Mouse (Mus musculus) limb, embryonic 15.5 days (tissue): ENCODE measurements at regions not wholly inside any gene's neighbourhood (a gene's known extent, or its start where the extent isn't known, plus 50 kb on each side); places are given as distances from the start of the nearest gene placed in this dataset.
A peak's percentile ranks its signal among the peaks of the same experiment; 100 is the strongest.

ENCODE experiments used
- ATAC-seq: fragments of 200-750 bp; cut with Nextera tagmentation; 2 replicates; pipeline ENCODE4 v1.8.0; 2017; ENCODE audit warnings: low read depth, moderate TSS enrichment; ENCODE audit not compliant: insufficient number of reproducible peaks, low FRiP score, low TSS enrichment
- H3K27ac ChIP-seq: fragments of 300-500 bp; sonication (generic); 2 replicates; pipeline ENCODE4 v1.5.1; 2015; ENCODE audit warnings: moderate library complexity, mild to moderate bottlenecking, inconsistent platforms
- H3K27me3 ChIP-seq: fragments of 300-500 bp; sonication (generic); 2 replicates; pipeline ENCODE4 v1.6.1; 2015; ENCODE audit warnings: inconsistent platforms
- H3K36me3 ChIP-seq: fragments of 300-500 bp; sonication (generic); 2 replicates; pipeline ENCODE4 v1.6.1; 2015; ENCODE audit warnings: inconsistent platforms
- H3K4me1 ChIP-seq: fragments of 300-500 bp; sonication (generic); 2 replicates; pipeline ENCODE4 v1.6.1; 2015; ENCODE audit warnings: inconsistent platforms
- H3K4me2 ChIP-seq: fragments of 300-500 bp; sonication (generic); 2 replicates; pipeline ENCODE4 v1.6.1; 2015; ENCODE audit warnings: mild to moderate bottlenecking, inconsistent platforms
- H3K4me3 ChIP-seq: fragments of 300-500 bp; sonication (generic); 2 replicates; pipeline ENCODE4 v1.5.1; 2015; ENCODE audit warnings: mild to moderate bottlenecking, inconsistent platforms
- H3K9ac ChIP-seq: fragments of 300-500 bp; sonication (generic); 2 replicates; pipeline ENCODE4 v1.6.1; 2015; ENCODE audit warnings: inconsistent platforms
- H3K9me3 ChIP-seq: fragments of 300-500 bp; sonication (generic); 2 replicates; pipeline ENCODE4 v1.6.1; 2016; ENCODE audit warnings: inconsistent platforms
- WGBS: fragments of 180-500 bp; shearing (Covaris S2); methylation state at CpG from one replicate; pipeline ENCODE4 v1.1.7; 2015; 5-methylcytosine and 5-hydroxymethylcytosine counted together

DNA sequence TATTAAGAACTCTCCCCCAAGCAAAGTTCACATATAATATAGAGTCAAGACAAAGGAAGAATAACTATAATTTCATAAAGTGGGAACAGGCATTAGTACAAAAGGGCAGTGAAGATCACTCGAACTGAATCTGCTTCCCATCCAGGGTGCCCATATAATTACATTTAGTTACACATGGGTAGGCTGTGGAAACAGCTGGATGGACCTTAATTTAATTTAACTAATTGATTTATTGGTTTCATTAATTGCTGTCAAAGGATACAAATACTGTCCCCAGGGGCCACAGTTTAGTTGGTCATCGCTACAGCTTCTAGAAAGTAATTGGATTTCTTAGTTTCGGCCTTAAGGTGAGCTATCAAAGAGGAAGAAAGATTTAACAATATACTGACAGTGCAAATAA, 91.4 kb upstream of the Col1a2 start:
- ATAC-seq, result no peak
- no peaks in the 10 kb centered on the region for H3K9me3 ChIP-seq
- H3K4me2 ChIP-seq, result no peak overlapping the region
- H3K27ac ChIP-seq, result no peak overlapping the region
- H3K4me3 ChIP-seq, result no peak overlapping the region
- 68% methylated on average over 3 of the region's 3 CpGs for WGBS
- H3K36me3 ChIP-seq, result no peaks in the 10 kb centered on the region
- H3K4me1 ChIP-seq, result peaks cover 6% of the 10 kb centered on the region; the same call in 1 of the 2 replicates
- H3K27me3 ChIP-seq, result no peaks in the 10 kb centered on the region
- no peak overlapping the region for H3K9ac ChIP-seq

DNA sequence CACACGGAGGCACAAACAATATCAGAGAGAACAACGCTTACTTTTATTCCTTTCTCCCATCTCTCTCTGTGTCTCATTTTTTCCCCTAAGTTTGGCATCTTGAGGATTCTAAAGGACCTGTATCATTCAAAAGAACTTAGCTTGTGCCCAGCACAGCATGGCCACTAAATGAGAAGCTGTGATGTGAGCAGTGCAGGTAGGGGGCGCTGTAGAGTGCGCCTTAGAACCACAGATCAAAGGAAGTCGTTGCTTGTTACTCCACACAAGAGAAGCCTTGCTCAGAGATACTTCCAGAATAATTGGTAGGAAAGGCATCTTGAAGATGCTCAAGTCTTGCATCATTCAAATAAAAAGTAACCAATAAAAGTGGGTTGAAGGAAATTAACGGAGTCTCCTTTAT, 90.4 kb upstream of the Col1a2 start:
- peaks cover 15% of the 10 kb centered on the region for H3K4me1 ChIP-seq
- no peaks in the 10 kb centered on the region for H3K27me3 ChIP-seq
- H3K4me2 ChIP-seq, result no peak overlapping the region
- no peak overlapping the region for H3K9ac ChIP-seq
- no peak for ATAC-seq
- no peak overlapping the region for H3K4me3 ChIP-seq
- H3K36me3 ChIP-seq, result no peaks in the 10 kb centered on the region
- no peaks in the 10 kb centered on the region for H3K9me3 ChIP-seq
- 42% methylated on average over 6 of the region's 6 CpGs for WGBS
- H3K27ac ChIP-seq, result no peak overlapping the region

DNA sequence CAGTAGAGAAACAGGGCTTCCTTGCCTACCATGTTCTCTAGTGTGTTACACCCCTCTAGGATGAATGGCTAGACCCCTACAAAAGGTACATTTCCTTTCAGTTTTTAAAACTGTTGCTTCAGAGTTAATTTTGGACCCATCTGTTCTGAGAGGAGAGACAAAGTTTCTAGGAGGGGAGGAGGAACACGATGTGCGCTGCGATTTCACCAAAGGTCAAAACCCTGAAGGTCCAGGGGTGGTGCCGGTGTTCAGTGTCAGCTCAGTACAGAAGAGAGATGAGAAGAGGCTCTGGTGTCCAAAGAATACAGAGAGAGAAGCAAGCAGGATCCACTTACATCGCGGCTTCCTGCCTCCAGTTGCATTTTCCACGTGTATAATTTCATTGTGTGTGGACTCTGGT, 89.4 kb upstream of the Col1a2 start:
- H3K27ac ChIP-seq, result no peak overlapping the region
- H3K9ac ChIP-seq, result no peak overlapping the region
- ATAC-seq, result no peak
- H3K4me2 ChIP-seq, result no peak overlapping the region
- H3K4me1 ChIP-seq, result peaks cover 20% of the 10 kb centered on the region
- H3K36me3 ChIP-seq, result no peaks in the 10 kb centered on the region
- H3K4me3 ChIP-seq, result no peak overlapping the region
- no peaks in the 10 kb centered on the region for H3K27me3 ChIP-seq
- WGBS, result 73% methylated on average over 7 of the region's 7 CpGs
- H3K9me3 ChIP-seq, result no peaks in the 10 kb centered on the region

DNA sequence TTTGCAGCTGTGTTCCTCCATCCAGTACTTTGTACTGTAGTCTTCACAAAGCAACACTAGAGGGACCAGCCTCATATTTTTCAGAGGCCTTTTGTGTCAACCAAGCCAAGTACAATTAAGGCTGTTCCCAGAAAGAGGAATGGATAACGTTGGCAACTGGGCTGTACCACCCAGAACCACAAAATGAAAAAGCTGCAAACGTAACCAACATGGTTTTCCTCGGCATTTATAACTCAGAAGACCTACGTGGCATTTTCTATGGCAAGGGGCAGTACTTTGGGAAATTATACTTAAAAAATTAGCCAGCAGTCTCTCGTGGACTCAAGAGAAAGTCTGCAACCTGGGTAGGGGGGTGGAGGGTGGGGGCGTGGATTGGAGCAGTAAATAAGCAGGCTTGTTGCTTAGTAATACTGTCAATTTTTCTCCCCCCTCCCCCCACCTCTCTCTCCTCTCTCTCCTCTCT, 87.3 kb upstream of the Col1a2 start:
- peak; percentile 84 for ATAC-seq
- Histone ChIP-seq H3K36me3 (no peaks in the 10 kb centered on the region), H3K9me3 (no peaks in the 10 kb centered on the region), H3K27ac (peak overlapping the region; percentile 88), H3K4me2 (peak overlapping the region; percentile 40), H3K4me3 (peak overlapping the region; percentile 24), H3K27me3 (no peaks in the 10 kb centered on the region), H3K4me1 (peaks cover 20% of the 10 kb centered on the region), H3K9ac (no peak overlapping the region)
- WGBS, result 11% methylated on average over 6 of the region's 6 CpGs

DNA sequence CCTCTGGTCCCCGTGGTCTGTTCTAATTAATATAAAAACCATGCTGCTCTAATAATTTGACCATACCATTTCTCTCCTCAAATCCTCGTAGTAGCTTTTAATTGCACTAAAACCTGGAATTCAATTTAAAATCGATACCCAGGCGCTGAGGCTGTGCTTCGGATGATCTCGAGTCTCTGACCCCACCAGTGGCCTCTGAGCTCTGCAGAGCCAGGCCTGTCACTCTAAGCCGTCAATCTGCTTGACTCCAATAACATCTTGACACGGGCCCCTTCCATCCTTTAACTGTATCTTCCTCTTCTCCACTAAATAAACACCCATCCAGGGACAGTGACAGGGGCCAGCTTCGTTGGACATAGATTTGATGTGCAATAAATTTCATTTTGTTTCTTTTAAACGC, 86.2 kb upstream of the Col1a2 start:
- peak overlapping the region; percentile 82 for H3K27ac ChIP-seq
- no peaks in the 10 kb centered on the region for H3K9me3 ChIP-seq
- 47% methylated on average over 10 of the region's 10 CpGs for WGBS
- H3K4me2 ChIP-seq, result no peak overlapping the region
- no peak for ATAC-seq
- no peaks in the 10 kb centered on the region for H3K27me3 ChIP-seq
- H3K4me1 ChIP-seq, result peaks cover 20% of the 10 kb centered on the region
- H3K9ac ChIP-seq, result no peak overlapping the region
- H3K36me3 ChIP-seq, result no peaks in the 10 kb centered on the region
- no peak overlapping the region for H3K4me3 ChIP-seq

DNA sequence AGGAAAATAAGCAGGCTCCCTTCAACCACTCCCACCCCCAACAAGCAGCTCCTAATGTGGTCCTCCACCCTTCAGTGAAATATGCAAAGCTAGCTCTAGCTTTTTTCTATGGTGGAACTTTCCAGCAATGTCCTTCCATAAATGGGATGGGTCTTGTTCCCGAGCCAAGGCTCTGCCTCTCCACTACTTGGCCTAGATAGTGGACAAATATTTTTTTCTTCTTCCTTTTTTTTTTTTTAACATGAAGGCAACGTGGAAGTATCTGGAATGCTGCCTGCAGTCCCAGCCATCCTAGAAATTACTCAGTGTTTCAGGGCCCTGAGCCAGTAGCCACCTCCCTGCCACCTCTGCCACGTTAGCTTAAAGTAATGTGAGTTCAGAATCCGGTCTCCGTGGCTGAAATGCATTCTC, 85.7 kb upstream of the Col1a2 start:
- Histone ChIP-seq H3K9me3 (no peaks in the 10 kb centered on the region), H3K4me2 (no peak overlapping the region), H3K9ac (no peak overlapping the region), H3K36me3 (no peaks in the 10 kb centered on the region), H3K27ac (peak overlapping the region; percentile 82), H3K4me3 (no peak overlapping the region), H3K4me1 (peaks cover 20% of the 10 kb centered on the region), H3K27me3 (no peaks in the 10 kb centered on the region)
- WGBS, result 41% methylated on average over 5 of the region's 5 CpGs
- peak; percentile 46; the same call in 1 of the 2 replicates for ATAC-seq

DNA sequence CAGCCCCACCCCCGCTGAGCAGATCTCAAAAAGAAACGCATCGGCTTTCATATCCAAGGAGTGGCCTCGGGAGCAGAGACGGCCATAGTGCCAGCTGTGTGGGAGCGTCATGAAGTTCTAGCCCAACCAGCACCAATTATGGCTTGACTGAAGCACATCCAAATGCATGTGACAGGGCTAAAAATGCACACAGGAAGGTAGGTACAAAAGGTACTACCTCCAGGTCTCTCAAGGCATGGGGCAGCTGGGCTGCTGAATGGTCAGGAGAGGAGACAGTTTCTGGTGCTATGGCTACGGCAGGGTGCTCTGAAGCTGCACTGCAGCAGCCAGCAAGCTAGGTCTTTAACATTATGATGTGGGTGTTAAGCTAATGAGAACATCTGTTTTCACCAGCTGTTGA, 83.1 kb upstream of the Col1a2 start:
- Histone ChIP-seq H3K27ac (no peak overlapping the region), H3K9me3 (no peaks in the 10 kb centered on the region), H3K4me1 (peaks cover 20% of the 10 kb centered on the region), H3K4me2 (no peak overlapping the region), H3K9ac (no peak overlapping the region), H3K27me3 (no peaks in the 10 kb centered on the region), H3K36me3 (no peaks in the 10 kb centered on the region), H3K4me3 (no peak overlapping the region)
- WGBS, result 59% methylated on average over 7 of the region's 7 CpGs
- ATAC-seq, result no peak

DNA sequence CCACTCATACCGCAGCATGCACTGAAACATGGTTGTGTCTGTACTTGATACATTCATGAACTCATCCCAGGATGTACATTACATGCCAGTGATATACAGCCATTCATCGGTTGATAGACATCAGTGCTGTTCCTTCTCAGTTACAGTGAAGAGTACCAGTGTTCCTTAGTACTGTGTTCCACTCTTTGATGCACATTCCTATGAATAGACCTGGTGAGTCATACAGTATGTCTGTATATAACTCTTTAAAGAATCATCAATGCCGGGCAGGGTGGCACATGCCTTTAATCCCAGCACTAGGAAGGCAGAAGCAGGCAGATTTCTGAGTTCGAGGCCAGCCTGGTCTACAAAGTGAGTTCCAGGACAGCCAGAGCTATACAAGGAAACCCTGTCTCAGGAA, 77.5 kb upstream of the Col1a2 start:
- peaks cover 8% of the 10 kb centered on the region; the same call in 1 of the 2 replicates for H3K4me1 ChIP-seq
- H3K4me3 ChIP-seq, result no peak overlapping the region
- no peaks in the 10 kb centered on the region for H3K27me3 ChIP-seq
- no peaks in the 10 kb centered on the region for H3K36me3 ChIP-seq
- no peak overlapping the region for H3K4me2 ChIP-seq
- H3K9me3 ChIP-seq, result no peaks in the 10 kb centered on the region
- H3K9ac ChIP-seq, result no peak overlapping the region
- no peak for ATAC-seq
- H3K27ac ChIP-seq, result no peak overlapping the region
- WGBS, result 90% methylated on average over 4 of the region's 4 CpGs

DNA sequence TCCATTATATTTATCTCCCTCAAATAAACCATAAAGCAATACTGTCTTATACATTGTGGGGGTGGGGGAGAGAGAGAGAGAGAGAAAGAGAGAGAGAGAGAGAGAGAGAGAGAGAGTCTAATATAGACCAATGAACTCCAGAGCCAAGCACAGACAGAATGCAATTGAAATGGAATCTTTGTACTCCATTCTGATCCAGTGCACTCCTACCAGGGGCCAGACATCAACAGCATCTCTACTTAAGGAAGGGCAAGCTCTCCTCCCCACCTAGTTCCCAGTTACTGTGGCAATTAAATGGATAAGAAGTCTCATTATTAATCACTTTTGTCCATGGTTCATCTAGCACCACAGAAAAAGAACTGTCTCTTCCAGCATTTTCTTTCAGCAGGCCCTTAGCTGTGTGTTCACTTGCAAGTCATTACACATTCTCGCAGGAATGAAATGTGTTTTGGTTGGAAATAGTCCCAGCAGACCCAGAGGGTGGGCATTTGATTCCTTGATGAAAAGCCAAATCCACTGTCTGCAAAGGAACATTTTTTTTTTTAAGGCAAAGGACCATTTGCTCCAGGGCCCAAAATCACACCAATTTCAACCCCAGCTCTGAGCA, 73.8 kb upstream of the Col1a2 start:
- Histone ChIP-seq H3K27me3 (no peaks in the 10 kb centered on the region), H3K4me3 (no peak overlapping the region), H3K9ac (no peak overlapping the region), H3K9me3 (no peaks in the 10 kb centered on the region), H3K4me1 (peaks cover 10% of the 10 kb centered on the region; the same call in 1 of the 2 replicates), H3K36me3 (no peaks in the 10 kb centered on the region), H3K4me2 (no peak overlapping the region), H3K27ac (peak overlapping the region; percentile 82)
- WGBS, result 15% methylated on average over 1 of the region's 1 CpGs
- no peak for ATAC-seq

DNA sequence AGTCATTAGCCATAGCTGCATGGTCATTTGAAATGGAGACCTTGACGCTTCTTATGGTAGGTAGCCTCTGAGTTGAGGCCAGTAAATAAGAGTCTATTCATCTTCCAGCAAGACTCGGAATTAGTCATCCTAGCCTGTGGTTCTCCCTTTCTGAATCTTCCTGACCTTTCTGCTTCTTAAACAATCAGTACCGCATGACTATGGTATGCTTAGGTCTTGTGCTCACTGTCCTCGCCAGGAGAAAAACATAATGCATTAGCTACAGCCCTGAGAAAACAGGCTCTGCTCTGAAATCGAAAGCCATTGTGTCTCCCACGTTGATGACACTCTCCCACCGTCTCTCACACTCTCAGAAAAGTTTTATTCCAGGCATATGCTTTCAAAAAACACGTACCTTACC, 72.4 kb upstream of the Col1a2 start:
- H3K27ac ChIP-seq, result peak overlapping the region; percentile 14; the same call in 1 of the 2 replicates
- H3K9me3 ChIP-seq, result no peaks in the 10 kb centered on the region
- H3K36me3 ChIP-seq, result no peaks in the 10 kb centered on the region
- peaks cover 18% of the 10 kb centered on the region; the same call in 1 of the 2 replicates for H3K4me1 ChIP-seq
- H3K4me2 ChIP-seq, result no peak overlapping the region
- 81% methylated on average over 8 of the region's 8 CpGs for WGBS
- H3K27me3 ChIP-seq, result no peaks in the 10 kb centered on the region
- no peak for ATAC-seq
- H3K9ac ChIP-seq, result no peak overlapping the region
- no peak overlapping the region for H3K4me3 ChIP-seq

DNA sequence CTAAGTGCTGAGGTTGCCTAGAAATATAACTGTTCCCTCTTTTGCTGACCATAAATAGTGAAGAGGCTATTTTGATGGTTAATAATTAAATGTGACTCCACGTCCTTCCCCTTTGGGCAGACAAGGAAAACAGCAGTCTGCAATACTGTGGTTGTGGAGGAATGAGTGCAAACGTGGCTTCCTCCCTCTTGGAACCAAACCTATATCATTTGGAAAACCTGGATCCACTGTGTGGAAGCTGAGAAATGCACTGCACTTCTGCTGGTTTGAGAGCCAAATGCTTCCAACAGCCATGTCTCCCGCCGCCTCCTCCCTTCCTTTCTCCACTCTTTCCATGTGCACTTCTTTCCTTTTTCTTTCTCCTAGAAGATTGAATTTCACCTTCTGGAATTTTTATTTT, 68.2 kb upstream of the Col1a2 start:
- Histone ChIP-seq H3K27me3 (no peaks in the 10 kb centered on the region), H3K4me1 (0 out of 2 replicates have a peak, but pooled peaks cover 15% of the 10 kb centered on the region), H3K4me2 (no peak overlapping the region), H3K36me3 (no peaks in the 10 kb centered on the region), H3K4me3 (no peak overlapping the region), H3K9ac (no peak overlapping the region), H3K27ac (peak overlapping the region; percentile 85), H3K9me3 (no peaks in the 10 kb centered on the region)
- WGBS, result 35% methylated on average over 4 of the region's 4 CpGs
- peak; percentile 80 for ATAC-seq

DNA sequence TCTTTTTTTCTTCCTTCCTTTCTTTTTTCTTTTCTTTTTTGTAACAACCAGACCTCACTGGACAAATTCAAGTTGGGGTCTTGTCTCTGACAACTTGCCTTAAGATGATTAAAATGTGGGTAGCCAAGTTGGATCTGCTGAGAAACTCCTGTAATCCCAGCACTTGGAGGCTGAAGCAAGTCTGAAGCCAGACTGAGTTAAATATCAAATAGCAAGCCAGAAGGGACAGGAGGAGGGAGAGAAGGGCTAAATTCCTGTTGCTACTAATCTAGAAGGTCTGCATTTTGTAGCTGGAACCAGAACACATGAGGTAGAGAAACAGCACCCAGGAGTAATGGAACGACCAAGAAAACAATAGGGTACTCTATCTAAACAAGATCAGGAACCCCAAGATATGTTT, 67.7 kb upstream of the Col1a2 start:
- 0 out of 2 replicates have a peak, but pooled peaks cover 13% of the 10 kb centered on the region for H3K4me1 ChIP-seq
- WGBS, result 52% methylated on average over 1 of the region's 1 CpGs
- H3K36me3 ChIP-seq, result no peaks in the 10 kb centered on the region
- H3K4me2 ChIP-seq, result no peak overlapping the region
- H3K9ac ChIP-seq, result no peak overlapping the region
- no peaks in the 10 kb centered on the region for H3K27me3 ChIP-seq
- H3K9me3 ChIP-seq, result no peaks in the 10 kb centered on the region
- no peak overlapping the region for H3K4me3 ChIP-seq
- peak overlapping the region; percentile 85 for H3K27ac ChIP-seq
- peak; percentile 67; the same call in 1 of the 2 replicates for ATAC-seq
